Mouse (Mus musculus) midbrain, postnatal 0 days (tissue): Measurements from ENCODE around the gene Lmnb2. TPM values are rescaled to one million over a fixed set of nuclear protein-coding genes. Genes with fewer than 3 reads are reported as not detected.

ENCODE experiments used
- ATAC-seq: fragments of 200-750 bp; cut with Nextera tagmentation; 2 replicates; pipeline ENCODE4 v1.8.0; 2017; ENCODE audit warnings: moderate number of reproducible peaks, mild to moderate bottlenecking, moderate TSS enrichment, moderate library complexity; ENCODE audit not compliant: low FRiP score
- DNase-seq: peaks from one replicate; pipeline ENCODE4 v3.0.0-alpha.2; 2015; ENCODE audit warnings: low spot score
- H3K27ac ChIP-seq: fragments of 300-500 bp; sonication (generic); 2 replicates; pipeline ENCODE4 v1.5.1; 2014; ENCODE audit warnings: low read depth, mild to moderate bottlenecking, low read length, mixed read lengths
- H3K27me3 ChIP-seq: fragments of 300-500 bp; sonication (generic); 2 replicates; pipeline ENCODE4 v1.6.1; 2014; ENCODE audit warnings: low read length, control low read depth, mixed read lengths; ENCODE audit not compliant: insufficient read depth
- H3K36me3 ChIP-seq: fragments of 300-500 bp; sonication (generic); 2 replicates; pipeline ENCODE4 v1.6.1; 2014; ENCODE audit warnings: low read length, control low read depth, mixed read lengths; ENCODE audit not compliant: insufficient read depth
- H3K4me1 ChIP-seq: fragments of 300-500 bp; sonication (generic); 2 replicates; pipeline ENCODE4 v1.6.1; 2014; ENCODE audit warnings: mild to moderate bottlenecking, control low read depth, antibody characterized with exemption, low read length, mixed read lengths; ENCODE audit not compliant: insufficient read depth
- H3K4me2 ChIP-seq: fragments of 300-500 bp; sonication (generic); 2 replicates; pipeline ENCODE4 v1.6.1; 2014; ENCODE audit warnings: low read depth, mild to moderate bottlenecking, low read length, mixed read lengths; ENCODE audit not compliant: poor library complexity, severe bottlenecking
- H3K4me3 ChIP-seq: fragments of 300-500 bp; sonication (generic); 2 replicates; pipeline ENCODE4 v1.5.1; 2014; ENCODE audit warnings: low read depth, mild to moderate bottlenecking, low read length, moderate library complexity
- H3K9ac ChIP-seq: fragments of 300-500 bp; sonication (generic); replicated peaks from 2 replicates; pipeline ENCODE4 v1.6.1; 2014; ENCODE audit warnings: mild to moderate bottlenecking, low read length, moderate library complexity, mixed read lengths; ENCODE audit not compliant: poor library complexity, severe bottlenecking
- H3K9me3 ChIP-seq: fragments of 300-500 bp; sonication (generic); 2 replicates; pipeline ENCODE4 v1.6.1; 2016; ENCODE audit warnings: low read length, control low read depth
- CTCF ChIP-seq: IDR thresholded peaks from 2 replicates; pipeline ENCODE4 v1.5.1; 2016; ENCODE audit warnings: antibody characterized with exemption, mild to moderate bottlenecking
- WGBS: fragments of 180-500 bp; shearing (Covaris S2); extraction: QIAGEN DNeasy Blood & Tissue Kit; methylation state at CpG from one replicate; pipeline ENCODE4 v1.1.7; 2014; 5-methylcytosine and 5-hydroxymethylcytosine counted together
- polyA plus RNA-seq: library from polyadenylated mRNA; unstranded; fragments of >200 nt; fragmentation: Nextera tagmentation; extraction: Ambion mirVana; gene quantifications from 2 replicates; pipeline ENCODE4 v1.2.1, GENCODE M21; 2015
- total RNA-seq: library from RNA; depleted of rRNA; stranded (reverse); fragments of >200 nt; gene quantifications from 2 replicates; pipeline ENCODE4 v1.2.3, GENCODE M21; 2014

The Lmnb2 gene
- total and polyA plus RNA-seq, 2 experiments from 2014 or later, result 22.6 to 47.3 TPM

GRCm38 (mm10) chr10:80955536-80955935, 37.5 kb upstream of the Lmnb2 start:
- Histone ChIP-seq H3K4me1 (no peaks in the 10 kb centered on the region), H3K27ac (no peak overlapping the region), H3K9me3 (no peaks in the 10 kb centered on the region), H3K27me3 (no peaks in the 10 kb centered on the region), H3K9ac (no peak overlapping the region), H3K4me2 (no peak overlapping the region), H3K4me3 (no peak overlapping the region), H3K36me3 (no peaks in the 10 kb centered on the region)
- TF ChIP-seq CTCF, result peak; percentile 84
- DNase-seq, result peak; percentile 76
- no peak for ATAC-seq
- 26% methylated on average over 9 of the region's 9 CpGs for WGBS

GRCm38 (mm10) chr10:80954843-80955242, 36.8 kb upstream of the Lmnb2 start:
- H3K4me3 ChIP-seq, result no peak overlapping the region
- no peaks in the 10 kb centered on the region for H3K36me3 ChIP-seq
- ATAC-seq (no peak), DNase-seq (no peak)
- no peak for TF ChIP-seq CTCF
- H3K9me3 ChIP-seq, result no peaks in the 10 kb centered on the region
- no peak overlapping the region for H3K27ac ChIP-seq
- no peak overlapping the region for H3K4me2 ChIP-seq
- no peaks in the 10 kb centered on the region for H3K4me1 ChIP-seq
- WGBS, result 57% methylated on average over 6 of the region's 6 CpGs
- no peak overlapping the region for H3K9ac ChIP-seq
- no peaks in the 10 kb centered on the region for H3K27me3 ChIP-seq

GRCm38 (mm10) chr10:80954415-80954814, 36.4 kb upstream of the Lmnb2 start:
- Histone ChIP-seq H3K4me1 (no peaks in the 10 kb centered on the region), H3K9ac (no peak overlapping the region), H3K9me3 (no peaks in the 10 kb centered on the region), H3K4me2 (no peak overlapping the region), H3K36me3 (no peaks in the 10 kb centered on the region), H3K27me3 (no peaks in the 10 kb centered on the region), H3K27ac (no peak overlapping the region), H3K4me3 (no peak overlapping the region)
- TF ChIP-seq CTCF, result no peak
- no peak for DNase-seq
- 66% methylated on average over 13 of the region's 13 CpGs for WGBS
- no peak for ATAC-seq

- H3K27me3 ChIP-seq, result no peaks in the 10 kb centered on the region
- 77% methylated on average over 15 of the region's 15 CpGs for WGBS
- no peak for TF ChIP-seq CTCF
- DNase-seq (no peak), ATAC-seq (no peak)
- no peaks in the 10 kb centered on the region for H3K9me3 ChIP-seq
- no peaks in the 10 kb centered on the region for H3K4me1 ChIP-seq
- H3K4me3 ChIP-seq, result no peak overlapping the region
- H3K27ac ChIP-seq, result no peak overlapping the region
- no peak overlapping the region for H3K9ac ChIP-seq
- no peaks in the 10 kb centered on the region for H3K36me3 ChIP-seq
- no peak overlapping the region for H3K4me2 ChIP-seq
Observed at GRCm38 (mm10) chr10:80952449-80952848, 34.4 kb upstream of the Lmnb2 start.

- DNase-seq (no peak), ATAC-seq (no peak)
- no peaks in the 10 kb centered on the region for H3K27me3 ChIP-seq
- WGBS, result 75% methylated on average over 10 of the region's 10 CpGs
- no peak overlapping the region for H3K9ac ChIP-seq
- no peaks in the 10 kb centered on the region for H3K36me3 ChIP-seq
- TF ChIP-seq CTCF, result no peak
- no peaks in the 10 kb centered on the region for H3K9me3 ChIP-seq
- H3K4me2 ChIP-seq, result no peak overlapping the region
- H3K27ac ChIP-seq, result no peak overlapping the region
- H3K4me1 ChIP-seq, result no peaks in the 10 kb centered on the region
- no peak overlapping the region for H3K4me3 ChIP-seq
Observed at GRCm38 (mm10) chr10:80951761-80952390, 33.8 kb upstream of the Lmnb2 start.

- no peak overlapping the region for H3K27ac ChIP-seq
- H3K27me3 ChIP-seq, result no peaks in the 10 kb centered on the region
- TF ChIP-seq CTCF, result no peak
- H3K36me3 ChIP-seq, result no peaks in the 10 kb centered on the region
- H3K4me3 ChIP-seq, result no peak overlapping the region
- WGBS, result 36% methylated on average over 5 of the region's 5 CpGs
- H3K9me3 ChIP-seq, result no peaks in the 10 kb centered on the region
- H3K9ac ChIP-seq, result no peak overlapping the region
- H3K4me1 ChIP-seq, result no peaks in the 10 kb centered on the region
- ATAC-seq (no peak), DNase-seq (no peak)
- no peak overlapping the region for H3K4me2 ChIP-seq
Observed at GRCm38 (mm10) chr10:80950314-80950713, 32.3 kb upstream of the Lmnb2 start.
